Mouse (Mus musculus) neural tube, embryonic 12.5 days (tissue): ENCODE data around the gene Elk4. TPM values are rescaled to one million over a fixed set of nuclear protein-coding genes. Genes with fewer than 3 reads are reported as not detected.

Source experiments
- ATAC-seq: fragments of 200-750 bp; cut with Nextera tagmentation; 2 replicates; pipeline ENCODE4 v1.8.0; 2017; ENCODE audit warnings: low read depth, mild to moderate bottlenecking, moderate TSS enrichment, moderate library complexity; ENCODE audit not compliant: low FRiP score
- H3K27ac ChIP-seq: fragments of 300-500 bp; sonication (generic); 2 replicates; pipeline ENCODE4 v1.5.1; 2016
- H3K27me3 ChIP-seq: fragments of 300-500 bp; sonication (generic); replicated peaks from 2 replicates; pipeline ENCODE4 v1.6.1; 2016; ENCODE audit warnings: mild to moderate bottlenecking
- H3K36me3 ChIP-seq: fragments of 300-500 bp; sonication (generic); 2 replicates; pipeline ENCODE4 v1.6.1; 2016; ENCODE audit warnings: mild to moderate bottlenecking
- H3K4me1 ChIP-seq: fragments of 300-500 bp; sonication (generic); 2 replicates; pipeline ENCODE4 v1.6.1; 2016
- H3K4me2 ChIP-seq: fragments of 300-500 bp; sonication (generic); replicated peaks from 2 replicates; pipeline ENCODE4 v1.6.1; 2016; ENCODE audit warnings: mild to moderate bottlenecking
- H3K4me3 ChIP-seq: fragments of 300-500 bp; sonication (generic); 2 replicates; pipeline ENCODE4 v1.5.1; 2016
- H3K9ac ChIP-seq: fragments of 300-500 bp; sonication (generic); 2 replicates; pipeline ENCODE4 v1.6.1; 2016; ENCODE audit warnings: mild to moderate bottlenecking
- H3K9me3 ChIP-seq: fragments of 300-500 bp; sonication (generic); 2 replicates; pipeline ENCODE4 v1.6.1; 2016; ENCODE audit warnings: mild to moderate bottlenecking
- WGBS: fragments of 180-500 bp; shearing (Covaris S2); methylation state at CpG from one replicate; pipeline ENCODE4 v1.1.7; 2016; 5-methylcytosine and 5-hydroxymethylcytosine counted together
- polyA plus RNA-seq: library from polyadenylated mRNA; unstranded; fragments of >200 nt; fragmentation: Nextera tagmentation; extraction: Ambion mirVana; gene quantifications from 2 replicates; pipeline ENCODE4 v1.2.1, GENCODE M21; 2016

The Elk4 gene
- polyA plus RNA-seq, 1 experiment from 2014 or later, result 16.1 TPM

DNA sequence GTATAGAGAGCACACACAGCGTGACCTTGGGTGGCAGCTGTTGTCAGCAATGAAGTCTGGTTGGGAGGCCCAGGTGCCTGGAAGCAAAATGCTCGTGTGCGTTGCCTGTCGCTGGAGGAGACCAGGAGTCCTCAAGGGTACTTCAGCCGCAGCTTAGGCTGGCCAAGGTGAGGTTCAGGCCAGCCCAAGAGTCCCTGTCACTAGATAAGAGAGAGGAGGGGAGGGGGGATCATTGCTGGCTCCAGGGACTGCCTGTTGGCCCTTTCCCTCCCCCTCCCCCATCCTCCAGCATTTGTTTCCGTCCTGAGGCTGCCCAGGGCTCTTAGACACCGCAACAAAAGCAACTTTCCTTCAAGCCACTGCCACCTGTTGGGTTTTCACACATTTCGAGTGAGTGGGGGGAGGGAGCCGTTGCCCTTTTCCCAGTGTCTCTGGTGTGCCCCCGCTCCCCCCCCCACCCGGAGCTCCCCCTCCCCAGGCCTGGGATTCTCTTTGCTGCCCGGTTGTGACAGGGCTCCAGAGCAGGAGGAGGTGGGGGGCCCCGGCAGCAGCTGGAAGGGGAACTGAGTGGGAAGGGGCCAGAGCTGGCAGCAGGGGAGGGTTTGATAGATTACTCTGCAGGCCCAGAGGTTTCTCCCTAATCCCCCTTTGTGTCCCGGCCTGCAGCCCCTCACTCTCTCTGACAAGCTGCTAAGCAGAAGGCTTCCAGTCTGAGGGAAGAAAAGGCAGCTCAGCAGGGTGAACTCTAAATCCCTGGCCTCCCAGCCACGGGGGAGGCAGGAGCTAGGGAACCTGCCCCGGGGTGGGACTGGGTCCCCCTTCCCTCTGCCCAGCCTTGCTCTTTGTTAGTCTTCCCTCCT is 36.5 kb upstream of the Elk4 start:
- Histone ChIP-seq H3K36me3 (no peaks in the 10 kb centered on the region), H3K27me3 (no peaks in the 10 kb centered on the region), H3K27ac (peak overlapping the region; percentile 65), H3K4me3 (no peak overlapping the region), H3K4me1 (peaks cover 68% of the 10 kb centered on the region), H3K4me2 (peak overlapping the region; percentile 41), H3K9me3 (no peaks in the 10 kb centered on the region), H3K9ac (no peak overlapping the region)
- WGBS, result 3% methylated on average over 16 of the region's 16 CpGs
- peak; percentile 79 for ATAC-seq

DNA sequence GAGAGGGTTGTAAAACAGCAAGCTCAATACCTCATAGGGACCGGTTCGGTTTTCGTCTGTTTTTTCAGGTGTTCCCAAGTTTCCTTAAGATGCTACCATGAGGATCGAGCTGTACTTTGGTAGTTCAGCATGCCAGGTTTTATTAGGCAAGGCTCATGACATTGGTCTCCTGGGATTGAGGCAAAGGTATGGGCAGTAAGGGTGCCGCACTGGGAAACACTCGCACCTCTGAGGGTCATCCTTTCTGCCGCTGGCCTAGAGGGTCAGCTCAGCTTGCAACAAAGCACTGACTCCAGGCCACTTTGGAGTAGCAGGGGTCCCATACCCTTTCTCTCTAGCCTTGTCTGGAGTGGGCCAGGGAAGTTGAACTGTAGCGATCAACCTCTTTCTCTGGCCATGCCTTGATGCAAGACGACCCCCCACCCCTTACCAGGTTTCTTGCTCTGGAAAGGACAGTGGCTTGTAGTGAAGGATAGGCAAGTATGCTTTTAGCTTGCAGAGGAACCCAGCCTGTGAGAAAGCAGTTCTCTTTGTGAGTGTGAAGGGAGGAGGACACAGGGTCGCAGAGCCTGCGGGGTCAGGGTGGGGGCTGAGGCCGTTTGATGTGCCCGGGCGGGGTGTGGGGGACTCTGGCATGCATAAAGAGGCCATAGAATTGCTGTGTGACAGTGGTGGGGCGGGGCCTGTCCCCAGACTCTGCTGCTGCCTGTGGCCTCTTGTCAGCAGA is 35.5 kb upstream of the Elk4 start:
- no peaks in the 10 kb centered on the region for H3K27me3 ChIP-seq
- 2% methylated on average over 15 of the region's 15 CpGs for WGBS
- peak overlapping the region; percentile 65 for H3K27ac ChIP-seq
- H3K4me1 ChIP-seq, result peaks cover 62% of the 10 kb centered on the region
- H3K9me3 ChIP-seq, result no peaks in the 10 kb centered on the region
- peak overlapping the region; percentile 41 for H3K4me2 ChIP-seq
- H3K4me3 ChIP-seq, result no peak overlapping the region
- H3K36me3 ChIP-seq, result no peaks in the 10 kb centered on the region
- H3K9ac ChIP-seq, result no peak overlapping the region
- ATAC-seq, result peak; percentile 52

- 0 out of 2 replicates have a peak, but pooled peaks have one; percentile 9 for ATAC-seq
- H3K4me1 ChIP-seq, result peaks cover 56% of the 10 kb centered on the region
- H3K9me3 ChIP-seq, result no peaks in the 10 kb centered on the region
- WGBS, result 15% methylated on average over 13 of the region's 13 CpGs
- no peaks in the 10 kb centered on the region for H3K36me3 ChIP-seq
- H3K9ac ChIP-seq, result no peak overlapping the region
- peak overlapping the region; percentile 65; the same call in 1 of the 2 replicates for H3K27ac ChIP-seq
- peak overlapping the region; percentile 41 for H3K4me2 ChIP-seq
- no peaks in the 10 kb centered on the region for H3K27me3 ChIP-seq
- no peak overlapping the region for H3K4me3 ChIP-seq
Measured at GRCm38 (mm10) chr1:131972498-131973334, 34.7 kb upstream of the Elk4 start.

GRCm38 (mm10) chr1:131973991-131974390 is 33.4 kb upstream of the Elk4 start:
- Histone ChIP-seq H3K36me3 (peaks cover 6% of the 10 kb centered on the region; the same call in 1 of the 2 replicates), H3K9ac (no peak overlapping the region), H3K27me3 (no peaks in the 10 kb centered on the region), H3K4me3 (no peak overlapping the region), H3K4me1 (peaks cover 56% of the 10 kb centered on the region), H3K4me2 (no peak overlapping the region), H3K9me3 (no peaks in the 10 kb centered on the region), H3K27ac (no peak overlapping the region)
- 81% methylated on average over 6 of the region's 6 CpGs for WGBS
- no peak for ATAC-seq

DNA sequence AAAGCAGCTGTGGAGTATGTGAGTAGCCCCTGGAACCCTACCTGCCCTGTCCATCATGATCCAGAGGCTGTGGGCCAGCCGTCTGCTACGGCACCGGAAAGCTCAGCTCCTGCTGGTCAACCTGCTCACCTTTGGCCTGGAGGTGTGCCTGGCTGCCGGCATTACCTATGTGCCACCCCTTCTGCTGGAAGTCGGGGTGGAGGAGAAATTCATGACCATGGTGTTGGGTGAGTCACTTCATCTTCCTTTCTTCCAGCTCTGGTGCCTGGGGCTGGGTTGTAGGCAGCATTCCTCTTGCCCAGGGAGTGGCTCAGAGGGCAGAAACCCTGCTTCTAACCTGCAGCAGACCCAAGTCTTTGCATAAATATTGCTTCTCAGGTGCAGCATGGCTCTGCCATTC is 30.5 kb upstream of the Elk4 start:
- Histone ChIP-seq H3K9me3 (no peaks in the 10 kb centered on the region), H3K4me1 (peaks cover 32% of the 10 kb centered on the region), H3K4me2 (no peak overlapping the region), H3K9ac (no peak overlapping the region), H3K27me3 (no peaks in the 10 kb centered on the region), H3K4me3 (no peak overlapping the region), H3K27ac (no peak overlapping the region), H3K36me3 (peaks cover 6% of the 10 kb centered on the region; the same call in 1 of the 2 replicates)
- WGBS, result 91% methylated on average over 5 of the region's 5 CpGs
- ATAC-seq, result no peak

DNA sequence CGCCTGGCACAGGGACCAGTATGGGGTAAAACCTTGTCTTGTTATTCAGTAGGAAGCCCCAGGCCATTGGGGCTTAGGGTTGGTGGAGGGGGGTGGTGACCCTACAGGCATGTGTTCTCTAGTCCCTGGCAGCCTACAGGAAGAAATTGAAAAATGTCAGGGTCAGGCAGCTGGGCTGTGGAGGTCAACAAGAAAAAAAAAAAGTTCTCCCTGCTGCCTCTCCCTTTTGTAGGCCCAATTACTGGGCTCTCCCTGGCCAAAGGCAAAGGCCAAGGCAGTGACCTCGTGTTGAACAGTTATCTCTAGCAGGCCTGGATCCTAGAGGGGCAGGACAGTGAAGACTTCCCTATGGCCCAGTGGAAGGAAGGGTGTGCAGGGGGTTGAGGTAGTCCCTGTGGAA is 26.9 kb upstream of the Elk4 start:
- Histone ChIP-seq H3K36me3 (peaks cover 6% of the 10 kb centered on the region; the same call in 1 of the 2 replicates), H3K4me3 (no peak overlapping the region), H3K4me1 (peaks cover 5% of the 10 kb centered on the region; the same call in 1 of the 2 replicates), H3K27me3 (no peaks in the 10 kb centered on the region), H3K9me3 (no peaks in the 10 kb centered on the region), H3K4me2 (no peak overlapping the region), H3K9ac (no peak overlapping the region), H3K27ac (no peak overlapping the region)
- 21% methylated on average over 2 of the region's 2 CpGs for WGBS
- no peak for ATAC-seq

DNA sequence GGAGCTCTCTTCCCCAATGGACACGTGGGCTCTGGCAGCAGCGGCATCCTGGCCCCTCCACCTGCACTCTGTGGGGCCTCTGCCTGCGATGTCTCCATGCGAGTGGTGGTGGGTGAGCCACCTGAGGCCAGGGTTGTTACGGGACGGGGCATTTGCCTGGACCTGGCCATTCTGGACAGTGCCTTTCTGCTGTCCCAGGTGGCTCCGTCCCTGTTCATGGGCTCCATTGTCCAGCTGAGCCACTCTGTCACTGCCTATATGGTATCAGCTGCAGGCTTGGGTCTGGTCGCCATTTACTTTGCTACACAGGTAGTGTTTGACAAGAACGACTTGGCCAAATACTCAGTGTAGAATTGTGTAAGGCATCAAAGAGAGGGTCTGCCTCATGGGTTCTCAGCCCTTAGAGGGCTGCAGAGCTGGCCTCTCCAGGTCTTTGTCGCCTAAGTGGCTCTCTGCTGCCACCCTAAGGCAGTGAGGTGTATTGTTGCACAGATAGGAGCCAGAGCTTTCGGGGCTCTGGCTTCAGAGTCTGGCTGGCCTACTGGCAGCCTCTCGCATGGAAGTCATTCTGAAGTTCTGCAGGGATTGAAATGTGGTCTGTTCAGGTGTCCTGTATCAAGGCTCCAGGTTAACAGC is 25.9 kb upstream of the Elk4 start:
- H3K4me2 ChIP-seq, result no peak overlapping the region
- H3K4me3 ChIP-seq, result no peak overlapping the region
- no peak overlapping the region for H3K27ac ChIP-seq
- WGBS, result 49% methylated on average over 12 of the region's 12 CpGs
- peak; percentile 57; the same call in 1 of the 2 replicates for ATAC-seq
- H3K36me3 ChIP-seq, result peaks cover 6% of the 10 kb centered on the region; the same call in 1 of the 2 replicates
- H3K9ac ChIP-seq, result no peak overlapping the region
- no peaks in the 10 kb centered on the region for H3K9me3 ChIP-seq
- H3K4me1 ChIP-seq, result no peaks in the 10 kb centered on the region
- no peaks in the 10 kb centered on the region for H3K27me3 ChIP-seq

DNA sequence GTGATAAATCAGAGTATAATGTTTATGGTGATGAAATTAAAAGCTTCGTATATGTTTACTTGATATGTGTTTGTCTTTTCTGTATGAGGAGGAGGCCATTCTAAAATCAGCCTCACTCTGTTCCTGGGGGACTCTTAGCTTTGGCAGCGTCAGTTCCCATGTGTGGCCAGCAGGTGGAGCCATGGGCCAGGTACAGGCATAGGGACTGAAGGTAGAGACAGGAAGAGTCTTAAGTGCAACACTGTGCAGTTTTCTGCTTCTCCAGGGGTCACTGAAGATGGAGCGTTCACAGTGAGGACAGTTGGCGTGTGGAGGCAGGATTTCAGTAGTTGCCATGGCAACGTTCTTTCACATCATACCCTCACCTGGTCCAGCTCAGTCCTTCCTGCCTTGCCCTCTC is 24.5 kb upstream of the Elk4 start:
- 21% methylated on average over 5 of the region's 5 CpGs for WGBS
- Histone ChIP-seq H3K4me3 (no peak overlapping the region), H3K9ac (no peak overlapping the region), H3K27me3 (no peaks in the 10 kb centered on the region), H3K4me2 (no peak overlapping the region), H3K36me3 (peaks cover 5% of the 10 kb centered on the region; the same call in 1 of the 2 replicates), H3K9me3 (no peaks in the 10 kb centered on the region), H3K4me1 (no peaks in the 10 kb centered on the region), H3K27ac (no peak overlapping the region)
- ATAC-seq, result peak; percentile 17; the same call in 1 of the 2 replicates

DNA sequence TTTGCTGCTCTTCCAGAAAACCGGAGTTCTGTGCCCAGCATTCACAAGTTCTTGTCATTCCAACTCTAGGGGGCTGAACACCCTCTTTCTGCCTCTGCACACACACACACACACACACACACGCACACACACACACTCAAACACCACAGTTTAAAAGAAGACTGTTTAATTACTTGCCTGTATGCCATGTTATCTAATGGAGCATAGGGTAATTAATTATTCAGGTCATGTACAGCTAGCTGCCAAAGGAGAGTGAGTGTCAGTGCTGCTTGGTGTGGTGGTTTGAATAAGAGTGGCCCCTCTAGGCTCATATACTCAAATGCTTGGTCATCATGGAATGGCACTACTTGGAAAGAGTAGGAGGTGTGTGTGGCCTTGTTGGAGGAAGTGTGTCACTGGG is 23.6 kb upstream of the Elk4 start:
- Histone ChIP-seq H3K27ac (no peak overlapping the region), H3K4me2 (no peak overlapping the region), H3K4me3 (no peak overlapping the region), H3K9me3 (no peaks in the 10 kb centered on the region), H3K27me3 (no peaks in the 10 kb centered on the region), H3K36me3 (no peaks in the 10 kb centered on the region), H3K4me1 (no peaks in the 10 kb centered on the region), H3K9ac (no peak overlapping the region)
- ATAC-seq, result no peak
- 91% methylated on average over 2 of the region's 2 CpGs for WGBS

DNA sequence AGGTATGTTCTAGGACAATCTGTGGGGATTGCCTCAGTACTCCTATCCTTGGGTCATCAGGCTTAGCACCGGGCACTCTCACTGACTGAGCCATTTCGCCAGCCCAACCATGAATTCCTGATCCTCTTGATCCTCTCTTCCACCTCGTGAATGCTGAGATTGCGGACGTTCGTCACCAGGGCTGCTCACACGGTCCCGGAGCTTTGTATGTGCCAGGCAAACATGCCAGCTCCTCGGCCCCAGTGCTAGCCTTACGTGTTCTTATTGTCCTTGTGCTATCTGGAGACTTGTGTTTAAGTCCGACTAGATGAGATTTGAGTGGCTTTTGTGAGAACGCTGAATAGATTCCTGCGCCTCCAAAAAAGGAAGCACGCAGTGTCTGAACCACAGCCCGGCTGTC is 20.0 kb upstream of the Elk4 start:
- H3K36me3 ChIP-seq, result no peaks in the 10 kb centered on the region
- WGBS, result 82% methylated on average over 15 of the region's 15 CpGs
- no peak for ATAC-seq
- no peaks in the 10 kb centered on the region for H3K4me1 ChIP-seq
- no peak overlapping the region for H3K27ac ChIP-seq
- H3K27me3 ChIP-seq, result no peaks in the 10 kb centered on the region
- H3K9me3 ChIP-seq, result no peaks in the 10 kb centered on the region
- no peak overlapping the region for H3K9ac ChIP-seq
- H3K4me2 ChIP-seq, result no peak overlapping the region
- H3K4me3 ChIP-seq, result no peak overlapping the region

GRCm38 (mm10) chr1:131989476-131989875 is 17.9 kb upstream of the Elk4 start:
- Histone ChIP-seq H3K9me3 (no peaks in the 10 kb centered on the region), H3K4me3 (no peak overlapping the region), H3K27ac (no peak overlapping the region), H3K4me1 (no peaks in the 10 kb centered on the region), H3K36me3 (no peaks in the 10 kb centered on the region), H3K27me3 (no peaks in the 10 kb centered on the region), H3K9ac (no peak overlapping the region), H3K4me2 (no peak overlapping the region)
- 82% methylated on average over 4 of the region's 4 CpGs for WGBS
- no peak for ATAC-seq
